In the genomic region with DNA sequence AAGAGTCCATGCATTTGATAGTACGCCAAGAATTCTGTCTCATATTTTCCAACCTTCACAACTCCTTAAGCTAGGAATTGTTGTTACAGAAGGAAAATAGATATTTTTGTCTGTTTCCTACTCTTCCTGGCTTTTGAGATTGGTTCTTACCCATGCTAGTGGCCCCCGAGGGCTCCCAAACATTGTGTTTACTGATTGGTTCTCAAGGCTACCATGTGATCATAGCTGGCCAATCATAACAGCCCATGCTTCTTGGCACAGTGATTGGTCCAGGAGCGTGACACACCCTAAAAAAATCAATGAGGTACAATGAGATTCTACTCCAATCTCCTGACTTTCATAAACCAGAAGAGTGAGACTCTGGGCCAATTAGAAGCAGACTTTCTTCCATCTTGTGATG, we compare ENCODE assay signal across 23 mouse cellular contexts.
"Had no signal": no experiment of that assay in that cellular context is flagged by ENCODE, and none has a peak within 500 bp of the region (broad histone marks: within the 10 kb centered on the region; RNA-seq: fewer than 3 reads in every experiment).

No protein-coding gene starts in this region.

- H3K4me3 ChIP-seq: layer of hippocampus, adult 2 months; limb, embryonic 10.5 days; limb, embryonic 13.5 days; liver, embryonic 15.5 days; megakaryocyte, embryonic 14.5 days; midbrain, embryonic 10.5 days; neural tube, embryonic 12.5 days; neural tube, embryonic 15.5 days; stomach, embryonic 15.5 days had no signal

- H3K27ac ChIP-seq: layer of hippocampus, adult 2 months; limb, embryonic 10.5 days; limb, embryonic 13.5 days; liver, embryonic 15.5 days; macrophage; midbrain, embryonic 10.5 days; neural tube, embryonic 12.5 days; neural tube, embryonic 15.5 days; stomach, embryonic 15.5 days had no signal

- H3K36me3 ChIP-seq: limb, embryonic 10.5 days; limb, embryonic 13.5 days; liver, embryonic 15.5 days; midbrain, embryonic 10.5 days; neural tube, embryonic 12.5 days; neural tube, embryonic 15.5 days; stomach, embryonic 15.5 days had no signal

- H3K4me1 ChIP-seq: limb, embryonic 13.5 days; liver, embryonic 15.5 days; megakaryocyte, embryonic 14.5 days; midbrain, embryonic 10.5 days; neural tube, embryonic 12.5 days; neural tube, embryonic 15.5 days; stomach, embryonic 15.5 days had no signal

- H3K4me2 ChIP-seq: limb, embryonic 13.5 days; liver, embryonic 11.5 days; liver, embryonic 15.5 days; neural tube, embryonic 12.5 days; neural tube, embryonic 15.5 days; stomach, embryonic 15.5 days had no signal

- DNase-seq: kidney, adult 18-20 months; kidney, adult 9 months; kidney, postnatal 14 days; kidney, postnatal 4 days; layer of hippocampus, adult 9-11 months; lung, adult 2 months; lung, postnatal 14 days; midbrain, embryonic 14.5 days; right cerebral cortex, postnatal 14 days; spleen, adult 18-20 months; thymus, postnatal 25 days had no signal

- H3K9me3 ChIP-seq: limb, embryonic 10.5 days; liver, embryonic 15.5 days; midbrain, embryonic 10.5 days; neural tube, embryonic 12.5 days; neural tube, embryonic 15.5 days; stomach, embryonic 15.5 days had no signal

- H3K27me3 ChIP-seq: limb, embryonic 13.5 days; liver, embryonic 15.5 days; megakaryocyte, embryonic 14.5 days; neural tube, embryonic 12.5 days; neural tube, embryonic 15.5 days; stomach, embryonic 15.5 days had no signal

- ATAC-seq: intestine, embryonic 16.5 days had no signal

- H3K9ac ChIP-seq: limb, embryonic 13.5 days; liver, embryonic 15.5 days; neural tube, embryonic 12.5 days; neural tube, embryonic 15.5 days; stomach, embryonic 15.5 days had no signal
